Mouse (Mus musculus) liver, adult 2 months (tissue): ENCODE measurements at regions not wholly inside any gene's neighbourhood (a gene's known extent, or its start where the extent isn't known, plus 50 kb on each side); places are given as distances from the start of the nearest gene placed in this dataset.

ENCODE experiments used
- DNase-seq: peaks from one replicate; pipeline ENCODE4 v3.0.0-alpha.2; 2011; ENCODE audit warnings: low read depth, low spot score; ENCODE audit errors: extremely low read depth
- H3K27ac ChIP-seq: fragments of 200-500 bp; replicated peaks from 2 replicates; pipeline ENCODE4 v1.5.1; 2012; ENCODE audit warnings: low read depth, mild to moderate bottlenecking, control low read depth, inconsistent platforms, low read length; ENCODE audit not compliant: insufficient read depth
- H3K27me3 ChIP-seq: fragments of 200-500 bp; 2 replicates; pipeline ENCODE4 v1.6.1; 2012; ENCODE audit warnings: mild to moderate bottlenecking, moderate library complexity, low read length, inconsistent platforms; ENCODE audit not compliant: control insufficient read depth, insufficient read depth
- H3K36me3 ChIP-seq: fragments of 200-500 bp; 2 replicates; pipeline ENCODE4 v1.6.1; 2012; ENCODE audit warnings: low read length, inconsistent platforms; ENCODE audit not compliant: control insufficient read depth, insufficient read depth
- H3K4me1 ChIP-seq: fragments of 200-500 bp; 2 replicates; pipeline ENCODE4 v1.6.1; 2011; ENCODE audit warnings: low read length; ENCODE audit not compliant: control insufficient read depth, insufficient read depth
- H3K4me3 ChIP-seq: fragments of 200-500 bp; 2 replicates; pipeline ENCODE4 v1.5.1; 2011; ENCODE audit warnings: low read depth, mild to moderate bottlenecking, control low read depth, low read length, moderate library complexity; ENCODE audit not compliant: insufficient read depth
- H3K79me2 ChIP-seq: fragments of 200-500 bp; 2 replicates; pipeline ENCODE4 v1.6.1; 2012; ENCODE audit warnings: inconsistent platforms, mild to moderate bottlenecking, low read length, moderate library complexity; ENCODE audit not compliant: control insufficient read depth, insufficient read depth
- H3K9ac ChIP-seq: fragments of 200-500 bp; 2 replicates; pipeline ENCODE4 v1.6.1; 2012; ENCODE audit warnings: low read depth, mild to moderate bottlenecking, control low read depth, inconsistent platforms, low read length
- CTCF ChIP-seq: fragments of 200-500 bp; IDR thresholded peaks from 2 replicates; pipeline ENCODE4 v1.5.1; 2011; ENCODE audit warnings: low read depth, low read length, control low read depth
- POLR2A ChIP-seq: fragments of 200-500 bp; IDR thresholded peaks from 2 replicates; pipeline ENCODE4 v1.6.1; 2011; ENCODE audit warnings: low read length, control low read depth; ENCODE audit not compliant: insufficient read depth; ENCODE audit errors: extremely low read depth
- WGBS: fragments of 180-500 bp; shearing (Covaris S2); methylation state at CpG from one replicate; pipeline ENCODE4 v1.1.7; 2018; 5-methylcytosine and 5-hydroxymethylcytosine counted together

- no peaks in the 10 kb centered on the region for H3K79me2 ChIP-seq
- no peak for TF ChIP-seq CTCF
- no peak for TF ChIP-seq POLR2A
- H3K4me3 ChIP-seq = no peak overlapping the region
- H3K27me3 ChIP-seq = no peaks in the 10 kb centered on the region
- no peaks in the 10 kb centered on the region for H3K4me1 ChIP-seq
- H3K36me3 ChIP-seq = no peaks in the 10 kb centered on the region
- WGBS = 75% methylated on average over 9 of the region's 9 CpGs
- no peak overlapping the region for H3K9ac ChIP-seq
- H3K27ac ChIP-seq = no peak overlapping the region
- DNase-seq = no peak
Observed at GRCm38 (mm10) chr12:109910966-109911495, 310.9 kb upstream of the Rtl1 start.

GRCm38 (mm10) chr12:109911506-109911905, 311.4 kb upstream of the Rtl1 start:
- H3K4me3 ChIP-seq = no peak overlapping the region
- H3K27me3 ChIP-seq = no peaks in the 10 kb centered on the region
- no peaks in the 10 kb centered on the region for H3K4me1 ChIP-seq
- no peak for DNase-seq
- WGBS = 81% methylated on average over 9 of the region's 9 CpGs
- no peak overlapping the region for H3K9ac ChIP-seq
- H3K79me2 ChIP-seq = no peaks in the 10 kb centered on the region
- H3K27ac ChIP-seq = no peak overlapping the region
- no peaks in the 10 kb centered on the region for H3K36me3 ChIP-seq
- TF ChIP-seq POLR2A (no peak), CTCF (no peak)

- Histone ChIP-seq H3K36me3 (no peaks in the 10 kb centered on the region), H3K79me2 (no peaks in the 10 kb centered on the region), H3K27me3 (no peaks in the 10 kb centered on the region), H3K27ac (no peak overlapping the region), H3K9ac (no peak overlapping the region), H3K4me1 (no peaks in the 10 kb centered on the region), H3K4me3 (no peak overlapping the region)
- WGBS = 77% methylated on average over 6 of the region's 6 CpGs
- no peak for TF ChIP-seq CTCF
- TF ChIP-seq POLR2A = no peak
- DNase-seq = no peak
Observed at GRCm38 (mm10) chr12:109917761-109918160, 317.6 kb upstream of the Rtl1 start.

GRCm38 (mm10) chr12:109918901-109919300, 318.8 kb upstream of the Rtl1 start:
- TF ChIP-seq CTCF (no peak), POLR2A (no peak)
- H3K9ac ChIP-seq = no peak overlapping the region
- no peak for DNase-seq
- H3K27ac ChIP-seq = no peak overlapping the region
- H3K4me3 ChIP-seq = no peak overlapping the region
- no peaks in the 10 kb centered on the region for H3K27me3 ChIP-seq
- no peaks in the 10 kb centered on the region for H3K79me2 ChIP-seq
- H3K4me1 ChIP-seq = no peaks in the 10 kb centered on the region
- 81% methylated on average over 8 of the region's 8 CpGs for WGBS
- no peaks in the 10 kb centered on the region for H3K36me3 ChIP-seq

GRCm38 (mm10) chr12:109922111-109922510, 322.0 kb upstream of the Rtl1 start:
- H3K4me3 ChIP-seq = no peak overlapping the region
- no peak for TF ChIP-seq CTCF
- no peak for TF ChIP-seq POLR2A
- H3K79me2 ChIP-seq = no peaks in the 10 kb centered on the region
- no peak overlapping the region for H3K9ac ChIP-seq
- no peaks in the 10 kb centered on the region for H3K27me3 ChIP-seq
- WGBS = 88% methylated on average over 10 of the region's 10 CpGs
- DNase-seq = no peak
- H3K4me1 ChIP-seq = no peaks in the 10 kb centered on the region
- no peak overlapping the region for H3K27ac ChIP-seq
- no peaks in the 10 kb centered on the region for H3K36me3 ChIP-seq

- no peaks in the 10 kb centered on the region for H3K79me2 ChIP-seq
- DNase-seq = no peak
- no peak overlapping the region for H3K9ac ChIP-seq
- TF ChIP-seq POLR2A (no peak), CTCF (no peak)
- H3K27me3 ChIP-seq = no peaks in the 10 kb centered on the region
- no peaks in the 10 kb centered on the region for H3K36me3 ChIP-seq
- no peaks in the 10 kb centered on the region for H3K4me1 ChIP-seq
- H3K27ac ChIP-seq = no peak overlapping the region
- WGBS = 74% methylated on average over 6 of the region's 6 CpGs
- H3K4me3 ChIP-seq = no peak overlapping the region
Observed at GRCm38 (mm10) chr12:109925866-109926265, 325.7 kb upstream of the Rtl1 start.
